Mouse (Mus musculus): Measurements from ENCODE around the gene Cetn2.

DNA sequence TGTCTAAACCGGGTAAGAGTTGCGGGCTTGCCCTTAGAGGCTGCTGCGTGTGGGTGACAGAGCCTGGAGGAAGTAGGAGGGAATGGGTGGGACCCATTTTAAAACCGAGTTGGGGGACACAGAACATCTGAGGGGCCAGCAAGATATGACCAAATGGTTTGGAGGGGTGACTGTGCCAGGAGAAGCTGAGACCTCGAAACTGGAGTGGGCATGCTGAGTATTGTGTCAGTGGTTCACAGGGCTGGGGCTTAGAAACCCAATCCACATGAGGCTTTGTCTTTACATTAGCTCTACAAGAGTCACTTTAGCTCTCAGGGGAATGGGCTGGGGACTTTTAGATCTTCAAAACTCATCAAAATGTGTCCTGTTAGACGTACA is 460 bp upstream of the Cetn2 start:
- no peak for TF ChIP-seq CTCF (IDR thresholded peaks at IDR 0.05; ENCODE audit: low read depth)
- TF ChIP-seq EP300 (IDR thresholded peaks at IDR 0.05; ENCODE audit: low read depth): no peak

Data from heart, postnatal 0 days (tissue).